Mouse (Mus musculus) thymus, postnatal 0 days (tissue): ENCODE measurements around the gene Grid2. TPM values are rescaled to one million over a fixed set of nuclear protein-coding genes. Genes with fewer than 3 reads are reported as not detected.

ENCODE experiments used
- DNase-seq: peaks from one replicate; pipeline ENCODE4 v3.0.0-alpha.2; 2015; ENCODE audit warnings: low spot score
- polyA plus RNA-seq: library from polyadenylated mRNA; unstranded; fragments of >200 nt; fragmentation: Nextera tagmentation; extraction: Ambion mirVana; gene quantifications from 2 replicates; pipeline ENCODE4 v1.2.1, GENCODE M21; 2015

Grid2 gene
- polyA plus RNA-seq, 1 experiment from 2014 or later, result 0.09 TPM

GRCm38 (mm10) chr6:64728499-64729198 is 1473.0 kb downstream of the Grid2 start, which contains the start of gene Atoh1:
TSS of gene Atoh1 (plus strand) at chr6:64729125.
- DNase-seq, result no peak

GRCm38 (mm10) chr6:64729231-64730011 is 1473.7 kb downstream of the Grid2 start:
- no peak for DNase-seq

GRCm38 (mm10) chr6:64730030-64730429 is 1474.4 kb downstream of the Grid2 start:
- DNase-seq, result no peak

GRCm38 (mm10) chr6:64730506-64731020 is 1474.9 kb downstream of the Grid2 start:
- no peak for DNase-seq

- no peak for DNase-seq
These were observed 1475.5 kb downstream of the Grid2 start for GRCm38 (mm10) chr6:64731126-64731525.

- DNase-seq, result no peak
These were observed 1476.1 kb downstream of the Grid2 start for GRCm38 (mm10) chr6:64731621-64732320.

- DNase-seq, result no peak
These were observed 1477.6 kb downstream of the Grid2 start for GRCm38 (mm10) chr6:64733311-64733710.

- no peak for DNase-seq
These were observed 1479.0 kb downstream of the Grid2 start for GRCm38 (mm10) chr6:64734441-64735320.

GRCm38 (mm10) chr6:64736317-64736716 is 1480.6 kb downstream of the Grid2 start:
- no peak for DNase-seq

GRCm38 (mm10) chr6:64742915-64743489 is 1487.3 kb downstream of the Grid2 start:
- no peak for DNase-seq
